Mouse (Mus musculus) spleen, adult 12 weeks (tissue): ENCODE results near the gene Atp6v1b1.
A peak's percentile ranks its signal among the peaks of the same experiment; 100 is the strongest.

Experiments
- DNase-seq: peaks from one replicate; pipeline ENCODE4 v3.0.0; 2022; ENCODE audit warnings: low spot score

Atp6v1b1 gene

DNA sequence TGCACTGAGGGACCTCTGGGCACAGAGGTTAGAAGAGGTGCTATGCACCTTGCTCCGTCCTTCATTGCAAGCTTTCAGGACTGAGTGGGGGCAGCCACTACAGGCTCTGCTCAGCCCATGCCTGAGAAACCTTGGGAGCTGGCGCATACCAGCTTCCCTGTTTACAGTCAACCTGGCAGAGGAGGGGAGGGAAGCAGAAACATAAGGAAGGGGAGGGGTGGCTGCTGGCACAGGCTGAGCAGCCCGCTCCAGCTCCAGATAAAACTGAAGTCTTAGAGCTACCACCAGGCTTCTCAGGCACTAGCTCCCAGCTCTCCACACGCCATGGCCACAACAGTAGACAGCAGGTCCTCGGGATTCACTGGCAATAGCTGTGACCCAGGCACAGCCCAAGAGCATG is at the start of gene Atp6v1b1:
Gene Atp6v1b1, plus strand, starts transcription at position 230 of the 400 bp plus-strand sequence.
- DNase-seq: no peak

GRCm38 (mm10) chr6:83693835-83694234 is 49.0 kb upstream of the Atp6v1b1 start:
- peak; percentile 14 for DNase-seq

- DNase-seq: no peak
Measured at GRCm38 (mm10) chr6:83695731-83696130, 47.1 kb upstream of the Atp6v1b1 start.

GRCm38 (mm10) chr6:83696684-83697083 is 46.1 kb upstream of the Atp6v1b1 start:
- no peak for DNase-seq

GRCm38 (mm10) chr6:83697932-83698331 is 44.9 kb upstream of the Atp6v1b1 start:
- no peak for DNase-seq

- no peak for DNase-seq
Measured at GRCm38 (mm10) chr6:83699971-83700370, 42.8 kb upstream of the Atp6v1b1 start.

DNA sequence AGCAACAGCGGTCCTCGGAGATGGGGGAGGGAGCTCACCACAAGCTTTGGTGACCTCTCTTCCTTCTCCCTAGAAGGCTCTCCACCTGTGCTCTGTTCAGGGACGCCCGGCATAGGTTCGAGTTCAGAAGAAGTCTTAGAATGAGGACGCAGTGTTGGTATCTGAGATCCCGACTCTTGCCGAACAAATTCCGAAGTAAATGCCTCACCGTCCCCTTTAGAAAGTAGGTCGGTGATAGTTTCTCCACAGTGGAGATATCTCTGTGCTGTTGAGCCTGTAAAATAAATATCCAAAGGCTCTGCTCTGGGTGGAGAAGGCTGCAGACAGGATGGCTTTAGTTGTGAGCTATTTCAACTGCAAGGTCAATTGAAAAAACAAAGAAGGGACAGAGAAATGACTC is 41.8 kb upstream of the Atp6v1b1 start:
- no peak for DNase-seq

DNA sequence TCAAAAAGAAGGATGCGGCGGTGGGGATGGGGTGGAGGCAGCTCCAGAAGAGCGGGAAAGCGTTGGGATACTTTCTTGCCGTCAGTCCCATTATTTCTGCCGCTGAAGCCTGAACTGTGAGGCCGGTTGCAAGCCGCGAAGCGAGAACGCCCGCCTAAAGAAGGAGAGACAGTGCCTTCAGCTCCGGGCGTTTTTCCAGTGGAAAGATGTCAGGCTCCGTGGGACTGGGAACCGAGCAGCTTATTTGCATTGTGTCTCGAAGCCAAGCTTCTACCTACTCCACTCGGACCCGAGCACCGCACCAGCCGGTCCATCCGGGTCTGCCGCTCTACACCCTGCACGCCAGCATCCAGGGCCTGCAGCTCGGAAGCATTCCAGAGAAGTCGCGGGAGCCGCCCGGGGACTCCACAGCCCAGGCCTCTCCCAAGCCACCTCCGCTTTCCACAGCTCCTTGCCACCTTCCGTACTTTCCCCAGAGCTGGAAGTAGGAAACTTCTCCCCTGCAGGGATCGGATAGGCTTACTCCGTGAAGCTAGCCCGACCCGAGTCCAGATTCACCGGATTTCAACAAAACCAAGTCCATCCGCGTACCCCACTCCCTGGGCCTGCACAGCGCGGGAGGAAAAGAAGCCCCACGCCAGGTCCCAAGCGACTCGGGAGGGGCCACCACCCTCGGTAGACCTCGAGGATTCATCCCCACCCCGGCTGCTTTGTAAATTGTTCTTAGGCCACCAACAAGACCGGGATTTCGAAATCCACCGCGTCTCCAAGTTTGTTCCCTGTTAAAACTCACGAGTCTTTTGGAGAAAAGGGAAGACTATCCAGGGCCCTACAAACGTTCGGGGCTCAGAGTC is 40.4 kb upstream of the Atp6v1b1 start:
- no peak for DNase-seq

DNA sequence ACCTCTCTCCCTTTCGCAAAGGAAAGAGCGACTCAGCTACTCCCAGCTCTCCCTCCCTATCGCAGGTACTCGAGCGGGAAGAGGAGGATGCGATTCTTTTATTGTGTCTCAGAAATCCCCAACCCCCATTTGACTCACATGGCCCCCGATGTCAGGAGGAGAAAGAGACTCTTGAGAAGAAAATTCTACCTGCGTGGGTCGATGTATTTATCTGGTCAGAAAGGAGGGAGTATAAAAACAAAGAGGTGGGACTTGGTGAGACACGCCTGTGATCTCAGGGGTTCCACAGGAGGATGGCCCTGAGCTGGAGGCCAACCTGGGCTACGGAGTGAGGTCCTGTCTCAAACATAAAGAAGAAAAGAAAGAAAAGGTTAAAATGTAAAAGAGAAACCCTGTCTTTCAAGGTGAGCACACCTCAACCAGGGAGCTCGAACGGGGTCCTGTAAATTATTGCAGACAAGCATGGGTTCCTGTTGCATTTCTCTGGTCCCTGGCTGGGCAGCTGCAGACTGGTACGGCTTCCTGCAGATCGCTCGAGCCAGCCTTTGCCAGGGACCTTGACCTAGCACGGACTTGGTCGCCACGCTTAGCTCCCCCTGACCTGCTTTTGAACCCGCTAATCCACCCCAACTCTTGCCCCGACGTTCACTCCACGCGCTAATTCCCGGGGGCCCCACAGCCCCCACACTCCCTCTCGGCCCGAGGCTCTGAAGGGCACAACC is 39.6 kb upstream of the Atp6v1b1 start:
- DNase-seq: no peak

DNA sequence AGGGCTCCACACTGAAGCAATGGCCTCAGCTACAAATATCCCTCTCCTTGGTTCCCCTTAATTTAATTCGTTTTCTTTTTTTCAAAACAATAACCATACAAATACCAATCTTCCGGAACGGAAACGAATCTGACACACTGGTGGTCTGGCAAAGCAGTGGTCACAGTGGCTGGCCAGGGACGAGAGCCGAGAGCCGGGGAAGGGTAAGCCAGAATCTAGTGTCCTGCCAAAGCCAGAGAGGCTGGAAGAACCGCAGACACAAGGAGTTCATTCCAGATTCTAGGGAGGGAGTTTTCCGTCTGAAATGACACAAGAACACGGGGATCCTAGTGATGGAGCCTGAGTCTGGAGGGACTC is 39.1 kb upstream of the Atp6v1b1 start:
- DNase-seq: no peak

GRCm38 (mm10) chr6:83704294-83704693 is 38.5 kb upstream of the Atp6v1b1 start:
- no peak for DNase-seq

GRCm38 (mm10) chr6:83704701-83705100 is 38.1 kb upstream of the Atp6v1b1 start:
- DNase-seq: no peak

DNA sequence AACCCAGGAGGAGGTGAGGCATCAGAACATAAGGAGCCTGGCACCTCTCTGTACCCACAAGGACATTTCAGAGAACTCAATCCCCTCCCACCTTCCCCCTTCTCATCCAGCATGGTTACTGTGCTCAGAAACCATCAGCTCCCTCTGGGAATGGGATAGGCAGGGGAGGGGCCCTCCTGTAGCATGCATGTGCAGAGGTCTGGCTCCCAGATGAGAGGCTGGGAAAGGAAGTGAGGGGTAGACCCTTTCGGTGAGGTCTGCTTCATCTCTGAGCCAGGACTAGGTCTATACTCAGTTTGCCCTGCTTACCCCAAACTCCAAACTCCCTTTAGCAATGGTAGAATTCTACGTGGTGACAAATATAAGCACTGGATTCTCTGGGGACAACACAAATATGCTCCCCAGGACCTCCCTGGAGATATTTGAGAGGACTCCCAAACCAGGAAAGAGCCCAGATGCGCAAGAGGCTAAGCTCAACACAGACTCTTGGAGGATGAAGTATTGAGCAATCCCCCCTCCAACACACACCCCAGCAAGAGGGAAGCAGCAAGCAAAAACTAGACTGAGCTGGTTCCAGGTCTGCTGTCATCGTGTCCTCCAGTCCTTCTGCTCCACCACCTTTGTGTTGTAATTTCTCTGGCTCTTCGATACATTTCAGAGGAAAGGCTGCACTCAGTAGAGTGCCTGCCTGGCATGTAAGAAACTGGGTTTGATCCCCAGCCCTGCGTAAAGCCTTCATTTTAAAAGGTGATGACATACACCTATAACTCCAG is 34.9 kb upstream of the Atp6v1b1 start:
- DNase-seq: no peak

- no peak for DNase-seq
Measured at GRCm38 (mm10) chr6:83710361-83711066, 32.3 kb upstream of the Atp6v1b1 start.

DNA sequence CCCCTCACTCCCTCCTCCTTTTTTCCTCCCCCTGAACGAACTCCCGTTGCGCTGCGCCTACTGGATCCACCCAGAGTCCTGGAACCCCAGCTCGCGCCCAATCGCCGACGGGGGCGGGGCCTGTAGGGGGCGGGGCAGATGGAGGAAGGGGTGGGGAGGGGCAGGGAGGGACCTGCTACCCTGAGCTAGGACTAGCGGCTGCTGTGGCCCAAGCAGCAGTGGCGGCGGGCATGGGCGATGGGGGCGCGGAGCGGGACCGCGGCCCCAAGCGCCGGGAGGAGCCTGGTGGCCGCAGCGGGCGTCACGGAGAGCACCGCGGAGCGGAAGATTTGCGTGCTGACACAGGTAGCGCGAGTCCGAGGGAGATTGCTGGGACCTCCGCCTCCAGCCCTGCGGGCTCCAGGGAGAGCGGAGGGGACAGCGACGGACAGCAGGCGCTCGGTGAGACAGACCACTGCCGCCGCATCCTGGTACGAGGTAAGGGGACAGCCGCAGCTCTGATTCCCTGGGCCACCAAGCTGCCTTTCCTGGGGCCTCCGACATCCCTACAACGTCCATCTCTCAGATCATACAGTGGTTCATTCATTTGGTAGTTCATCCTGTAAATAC is 31.6 kb upstream of the Atp6v1b1 start, which contains the start of gene Vax2:
Gene Vax2, plus strand, starts transcription at position 198 of the 609 bp plus-strand sequence.
- DNase-seq: no peak

DNA sequence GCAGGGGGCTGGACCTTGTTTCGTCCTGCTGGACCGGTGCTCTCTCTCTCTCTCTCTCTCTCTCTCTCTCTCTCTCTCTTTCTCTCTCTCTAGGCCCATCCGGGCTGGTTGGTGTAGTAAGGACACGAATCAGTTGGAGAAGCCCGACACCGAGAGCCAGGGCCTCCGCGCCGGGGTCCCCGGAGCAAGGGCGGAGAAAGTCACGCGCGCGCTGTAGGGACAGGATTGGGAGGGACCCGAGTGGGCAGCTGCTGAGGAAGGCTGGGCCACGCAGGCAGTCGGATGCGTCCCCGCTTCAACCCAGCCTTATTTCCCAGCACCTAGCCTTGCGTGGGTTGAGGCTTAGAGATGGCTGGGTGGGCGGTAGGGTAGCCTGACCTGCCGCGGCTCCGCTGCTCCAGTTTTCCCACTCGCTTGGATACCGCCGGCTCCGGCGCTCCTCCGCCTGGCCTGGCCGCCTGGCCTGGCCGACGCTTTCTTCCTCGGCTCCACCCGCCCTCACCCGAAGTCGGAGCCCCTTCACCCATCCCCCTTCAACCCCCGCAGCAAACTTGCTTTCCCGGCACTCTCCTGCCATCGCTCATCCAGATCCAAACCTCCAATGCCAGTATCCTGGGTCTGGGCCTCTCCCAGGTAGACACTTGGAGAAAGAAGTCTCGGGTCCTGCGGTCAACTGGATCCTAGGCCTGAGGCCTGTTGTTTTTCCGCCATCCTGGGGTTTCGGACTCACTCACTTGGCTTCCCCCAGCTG is 30.9 kb upstream of the Atp6v1b1 start:
- DNase-seq: no peak

DNA sequence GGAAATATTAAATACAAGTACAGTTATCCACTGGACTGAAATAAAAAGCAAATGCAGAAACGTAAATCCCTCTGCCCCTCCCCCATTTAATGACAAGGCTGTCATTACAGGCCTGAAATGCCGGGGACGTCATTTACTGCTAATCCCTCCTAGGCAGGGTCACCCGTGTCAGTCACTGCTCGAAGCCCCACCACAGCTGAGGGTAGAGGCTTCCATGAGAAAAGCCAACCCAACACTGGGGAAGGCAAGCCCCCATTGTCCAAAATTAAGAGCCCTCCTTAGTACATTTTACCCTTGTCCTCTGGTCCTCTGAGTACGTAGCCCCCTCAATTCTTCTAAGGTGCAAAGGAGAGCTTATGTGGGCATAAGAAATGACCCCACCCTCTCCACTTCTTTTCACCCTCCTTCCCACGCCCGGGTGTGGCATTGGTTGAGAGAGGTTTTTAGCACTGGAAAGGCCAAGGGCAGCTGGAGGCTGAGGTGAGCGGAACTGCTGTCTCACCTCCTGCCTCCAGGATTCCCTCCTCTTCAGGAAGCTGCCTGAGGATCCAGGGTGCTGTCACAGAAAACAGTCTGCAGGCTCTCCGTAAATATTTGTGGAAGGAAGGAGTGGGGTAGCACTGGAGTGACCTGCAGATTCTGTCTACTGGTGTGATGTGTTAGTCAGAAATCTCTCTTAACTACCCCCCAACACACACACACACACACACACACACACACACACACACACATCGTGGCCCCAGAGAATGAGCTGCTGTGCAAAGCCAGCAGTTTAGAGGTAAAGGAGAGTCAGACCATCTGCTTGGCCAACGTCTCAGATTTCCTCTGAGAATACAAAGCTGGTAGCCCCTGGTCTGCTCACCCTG is 29.3 kb upstream of the Atp6v1b1 start:
- DNase-seq: no peak

DNA sequence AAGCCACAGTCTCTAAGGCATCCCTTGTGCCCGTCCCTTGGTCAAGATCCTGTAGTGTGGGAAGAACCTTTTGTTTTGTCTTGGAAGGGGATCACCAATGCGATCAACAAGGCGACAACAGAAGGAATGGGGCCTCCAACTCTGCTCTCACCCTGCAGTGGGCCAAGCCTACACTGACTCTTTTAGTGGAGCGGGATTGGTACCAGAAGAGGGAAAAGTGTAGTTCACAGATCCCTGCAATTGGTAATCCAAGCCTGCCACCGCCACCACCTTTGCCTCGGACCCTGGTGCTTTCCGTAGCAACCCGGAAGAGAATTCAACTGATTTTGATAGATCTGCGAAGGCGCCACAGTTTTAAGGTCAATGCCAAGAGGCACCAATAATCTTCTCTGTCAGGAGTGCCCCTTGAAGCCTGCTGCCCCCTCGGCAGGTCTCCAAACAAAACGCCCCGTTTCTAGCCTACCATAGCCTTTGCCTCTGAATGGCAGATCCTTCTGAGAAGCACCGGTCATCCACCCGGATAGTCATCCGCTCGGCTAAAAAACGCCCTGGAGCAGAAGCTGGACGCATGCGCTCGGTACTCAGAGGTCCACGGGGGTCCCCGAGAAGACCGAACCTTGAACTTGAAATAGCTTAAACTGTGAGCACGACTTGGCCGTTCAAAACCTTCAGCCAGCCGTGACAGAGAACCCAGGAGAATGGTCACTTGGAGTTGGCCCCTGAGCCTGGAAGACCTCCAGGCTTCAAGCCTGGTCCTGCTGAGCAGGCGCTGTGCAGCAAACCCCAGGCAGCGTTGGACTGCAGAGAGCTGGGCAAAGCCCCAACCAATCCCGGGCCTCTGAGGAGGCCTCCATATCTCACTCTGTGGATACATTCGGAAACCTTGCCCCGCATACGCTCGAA is 28.3 kb upstream of the Atp6v1b1 start:
- no peak for DNase-seq
